Comparison of ENCODE assay signal across 27 mouse cellular contexts in genomic region chr10:13696326-13696725, GRCm38 (mm10).
DNase-seq lines count a peak whose midpoint lies in the region; ATAC-seq lines count a peak whose summit lies in the region.
"Had no signal": no experiment of that assay in that cellular context is flagged by ENCODE, and none has a peak within 500 bp of the region (broad histone marks: within the 10 kb centered on the region; RNA-seq: fewer than 3 reads in every experiment).

No protein-coding gene starts in this region.

- peak; percentile 19 for DNase-seq in adrenal gland, adult 2 months
- DNase-seq in adrenal gland, postnatal 10 days: no peak
- DNase-seq in kidney, adult 9 months: peak; percentile 23
- no peak for DNase-seq in kidney, adult 18-20 months
- no peak for DNase-seq in gastrocnemius, postnatal 36 days
- DNase-seq: adrenal gland, adult 8-10 months; B cell, adult 2 months; cerebellum, adult 11 months; cerebellum, adult 9-11 months; gastrocnemius, adult 2 months; heart, postnatal 36 days; layer of hippocampus, adult 9-11 months; liver; lung, embryonic 14.5 days; lung, postnatal 14 days; midbrain, embryonic 14.5 days; right cerebral cortex, postnatal 25 days; spleen, adult 18-20 months; thymus, postnatal 14 days had no signal

- H3K27me3 ChIP-seq in megakaryocyte, embryonic 14.5 days (replicated peaks): no peaks in the 10 kb centered on the region
- H3K27me3 ChIP-seq: embryonic facial prominence, embryonic 13.5 days; heart, embryonic 15.5 days; hindbrain, embryonic 13.5 days had no signal

- no peaks in the 10 kb centered on the region for H3K36me3 ChIP-seq in megakaryocyte, embryonic 14.5 days (replicated peaks; ENCODE audit: low read length)
- H3K36me3 ChIP-seq: embryonic facial prominence, embryonic 13.5 days; heart, embryonic 15.5 days; hindbrain, embryonic 13.5 days had no signal

- no peaks in the 10 kb centered on the region for H3K9me3 ChIP-seq in megakaryocyte, embryonic 14.5 days
- H3K9me3 ChIP-seq: embryonic facial prominence, embryonic 13.5 days; heart, embryonic 15.5 days; hindbrain, embryonic 13.5 days had no signal

- ATAC-seq in megakaryocyte, adult 5-6 weeks (ENCODE audit: poor library complexity, severe bottlenecking): no peak
- ATAC-seq in megakaryocyte progenitor cell, adult 5-6 weeks (replicated peaks; ENCODE audit: poor library complexity): peak; percentile 31; the same call in 1 of the 2 replicates
- ATAC-seq: forebrain, embryonic 16.5 days; intestine, embryonic 16.5 days had no signal

- H3K4me1 ChIP-seq in megakaryocyte, embryonic 14.5 days: peaks cover 10% of the 10 kb centered on the region
- H3K4me1 ChIP-seq: embryonic facial prominence, embryonic 13.5 days; heart, embryonic 15.5 days; hindbrain, embryonic 13.5 days had no signal

- H3K4me3 ChIP-seq in megakaryocyte, embryonic 14.5 days (replicated peaks): peak overlapping the region; percentile 12
- H3K4me3 ChIP-seq: embryonic facial prominence, embryonic 13.5 days; gastrocnemius, adult 2 months; heart, embryonic 15.5 days; hindbrain, embryonic 13.5 days had no signal

- intact Hi-C loops in gastrocnemius, postnatal 36 days (cut with DNase I): no loop called here

Comparison
In these comparisons a context has a peak if more than half of its experiments do, and no peak if none do; other contexts are left out.
1. DNase-seq: peak in adrenal gland, adult 2 months (single experiment) and kidney, adult 9 months (single experiment); none in adrenal gland, postnatal 10 days (single experiment), kidney, adult 18-20 months (single experiment) and gastrocnemius, postnatal 36 days (0 of 2).